Mouse (Mus musculus) liver, postnatal 0 days (tissue): ENCODE results near the gene Sox8. TPM values are rescaled to one million over a fixed set of nuclear protein-coding genes. Genes with fewer than 3 reads are reported as not detected.

Source experiments
- ATAC-seq: fragments of 200-750 bp; cut with Nextera tagmentation; 2 replicates; pipeline ENCODE4 v1.8.0; 2017; ENCODE audit warnings: mild to moderate bottlenecking, moderate library complexity
- DNase-seq: peaks from one replicate; pipeline ENCODE4 v3.0.0-alpha.2; 2016
- H3K27ac ChIP-seq: fragments of 300-500 bp; sonication (generic); 2 replicates; pipeline ENCODE4 v1.5.1; 2014; ENCODE audit warnings: antibody characterized with exemption, moderate library complexity, mild to moderate bottlenecking, low read depth
- H3K27me3 ChIP-seq: fragments of 300-500 bp; sonication (generic); 2 replicates; pipeline ENCODE4 v1.6.1; 2014; ENCODE audit warnings: low read length, control low read depth, mixed read lengths; ENCODE audit not compliant: insufficient read depth
- H3K36me3 ChIP-seq: fragments of 300-500 bp; sonication (generic); replicated peaks from 2 replicates; pipeline ENCODE4 v1.6.1; 2014; ENCODE audit warnings: mild to moderate bottlenecking, control low read depth, low read length, moderate library complexity, mixed read lengths; ENCODE audit not compliant: insufficient read depth
- H3K4me1 ChIP-seq: fragments of 300-500 bp; sonication (generic); 2 replicates; pipeline ENCODE4 v1.6.1; 2014; ENCODE audit warnings: antibody characterized with exemption, mild to moderate bottlenecking, control low read depth; ENCODE audit not compliant: insufficient read depth
- H3K4me2 ChIP-seq: fragments of 300-500 bp; sonication (generic); 2 replicates; pipeline ENCODE4 v1.6.1; 2014; ENCODE audit warnings: low read depth, mild to moderate bottlenecking, low read length, moderate library complexity, mixed read lengths
- H3K4me3 ChIP-seq: fragments of 300-500 bp; sonication (generic); 2 replicates; pipeline ENCODE4 v1.5.1; 2014; ENCODE audit warnings: low read depth, low read length
- H3K9ac ChIP-seq: fragments of 300-500 bp; sonication (generic); replicated peaks from 2 replicates; pipeline ENCODE4 v1.6.1; 2014; ENCODE audit warnings: mild to moderate bottlenecking, moderate library complexity
- H3K9me3 ChIP-seq: fragments of 300-500 bp; sonication (generic); 2 replicates; pipeline ENCODE4 v1.6.1; 2016; ENCODE audit warnings: mild to moderate bottlenecking, control low read depth, low read length, mixed read lengths
- CTCF ChIP-seq: sonication (generic); IDR thresholded peaks from 2 replicates; pipeline ENCODE4 v1.5.1; 2016; ENCODE audit warnings: antibody characterized with exemption, low read depth
- EP300 ChIP-seq: IDR thresholded peaks from 2 replicates; pipeline ENCODE4 v1.6.1; 2016; ENCODE audit warnings: antibody characterized with exemption, low read depth, mild to moderate bottlenecking
- WGBS: fragments of 180-500 bp; shearing (Covaris S2); extraction: QIAGEN DNeasy Blood & Tissue Kit; methylation state at CpG from one replicate; pipeline ENCODE4 v1.1.7; 2014; ENCODE audit not compliant: insufficient replicate concordance; 5-methylcytosine and 5-hydroxymethylcytosine counted together
- polyA plus RNA-seq: library from polyadenylated mRNA; unstranded; fragments of >200 nt; fragmentation: Nextera tagmentation; extraction: Ambion mirVana; gene quantifications from 2 replicates; pipeline ENCODE4 v1.2.1, GENCODE M21; 2015

Sox8 gene
- polyA plus RNA-seq, 1 experiment from 2014 or later = not detected

DNA sequence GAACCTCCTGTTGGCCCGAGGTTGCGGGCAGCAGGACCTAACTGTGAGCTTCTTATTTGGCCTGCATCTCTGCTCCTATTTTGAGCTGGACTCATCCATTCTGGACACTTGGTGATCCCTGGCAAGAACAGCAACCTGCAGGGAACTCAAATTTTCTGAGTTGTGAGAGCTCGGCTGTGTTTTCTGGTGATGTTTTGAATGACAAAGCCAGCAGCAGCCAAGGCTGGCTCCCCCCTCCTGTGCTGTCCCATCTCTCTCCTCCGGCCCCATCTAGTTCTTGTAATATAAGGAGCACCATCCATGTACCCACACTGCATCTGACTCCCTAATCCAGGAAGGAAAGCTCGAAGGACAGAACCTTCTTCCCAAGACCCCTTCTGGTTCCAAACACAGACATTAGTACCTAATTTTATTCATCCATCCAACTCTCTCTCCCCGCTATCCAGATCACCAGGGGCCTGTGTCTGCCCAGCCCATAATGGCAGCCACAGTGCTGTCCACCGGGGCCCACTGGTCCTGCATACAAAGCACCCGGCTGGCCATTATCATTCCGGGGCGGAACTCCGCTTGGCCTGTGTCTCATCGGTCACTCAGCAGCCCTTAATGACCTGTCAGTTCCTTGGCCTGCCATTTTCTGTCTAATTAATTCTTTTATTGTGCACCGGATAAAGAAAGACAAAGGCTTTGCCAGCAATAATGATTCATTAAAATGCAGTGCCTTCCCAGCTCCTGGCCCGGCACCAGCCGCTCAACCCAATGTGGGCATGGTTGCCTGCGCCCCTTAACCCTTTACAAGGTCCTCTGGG lies 9.1 kb downstream of the Sox8 start:
- H3K36me3 ChIP-seq = no peaks in the 10 kb centered on the region
- ATAC-seq (no peak), DNase-seq (no peak)
- 75% methylated on average over 16 of the region's 16 CpGs for WGBS
- H3K27me3 ChIP-seq = peaks cover 12% of the 10 kb centered on the region
- TF ChIP-seq CTCF (no peak), EP300 (no peak)
- H3K27ac ChIP-seq = no peak overlapping the region
- no peaks in the 10 kb centered on the region for H3K4me1 ChIP-seq
- no peak overlapping the region for H3K4me2 ChIP-seq
- no peak overlapping the region for H3K9ac ChIP-seq
- H3K4me3 ChIP-seq = no peak overlapping the region
- no peaks in the 10 kb centered on the region for H3K9me3 ChIP-seq

- TF ChIP-seq CTCF (no peak), EP300 (no peak)
- no peaks in the 10 kb centered on the region for H3K4me1 ChIP-seq
- no peak overlapping the region for H3K9ac ChIP-seq
- no peak overlapping the region for H3K4me2 ChIP-seq
- 60% methylated on average over 5 of the region's 5 CpGs for WGBS
- no peak for ATAC-seq
- H3K27ac ChIP-seq = no peak overlapping the region
- DNase-seq = no peak
- no peaks in the 10 kb centered on the region for H3K9me3 ChIP-seq
- H3K4me3 ChIP-seq = no peak overlapping the region
- H3K36me3 ChIP-seq = no peaks in the 10 kb centered on the region
- H3K27me3 ChIP-seq = peaks cover 19% of the 10 kb centered on the region
Measured at GRCm38 (mm10) chr17:25560554-25561222, 9.8 kb downstream of the Sox8 start.

- 45% methylated on average over 4 of the region's 4 CpGs for WGBS
- Histone ChIP-seq H3K27ac (no peak overlapping the region), H3K4me2 (no peak overlapping the region), H3K9me3 (no peaks in the 10 kb centered on the region), H3K36me3 (no peaks in the 10 kb centered on the region), H3K9ac (no peak overlapping the region), H3K27me3 (peaks cover 23% of the 10 kb centered on the region), H3K4me3 (no peak overlapping the region), H3K4me1 (no peaks in the 10 kb centered on the region)
- no peak for TF ChIP-seq EP300
- ATAC-seq = no peak
- no peak for DNase-seq
Measured at GRCm38 (mm10) chr17:25559634-25560033, 10.9 kb downstream of the Sox8 start.

- Histone ChIP-seq H3K4me3 (no peak overlapping the region), H3K9ac (no peak overlapping the region), H3K4me1 (no peaks in the 10 kb centered on the region), H3K36me3 (no peaks in the 10 kb centered on the region), H3K9me3 (no peaks in the 10 kb centered on the region), H3K27me3 (peaks cover 23% of the 10 kb centered on the region), H3K4me2 (no peak overlapping the region), H3K27ac (no peak overlapping the region)
- ATAC-seq (no peak), DNase-seq (no peak)
- TF ChIP-seq EP300 = no peak
- no peak for TF ChIP-seq CTCF
- WGBS = 11% methylated on average over 21 of the region's 21 CpGs
Measured at GRCm38 (mm10) chr17:25556630-25557354, 13.7 kb downstream of the Sox8 start.

- H3K4me2 ChIP-seq = no peak overlapping the region
Measured at GRCm38 (mm10) chr17:25555666-25556629, 14.5 kb downstream of the Sox8 start.

More at GRCm38 (mm10) chr17:25555666-25556629, 14.5 kb downstream of the Sox8 start:
- H3K4me3 ChIP-seq = no peak overlapping the region
- no peak overlapping the region for H3K9ac ChIP-seq
- H3K36me3 ChIP-seq = no peaks in the 10 kb centered on the region
- no peaks in the 10 kb centered on the region for H3K9me3 ChIP-seq
- TF ChIP-seq EP300 = no peak
- TF ChIP-seq CTCF = no peak
- DNase-seq = no peak
- no peaks in the 10 kb centered on the region for H3K4me1 ChIP-seq
- peaks cover 23% of the 10 kb centered on the region for H3K27me3 ChIP-seq
- H3K27ac ChIP-seq = no peak overlapping the region
- 11% methylated on average over 29 of the region's 29 CpGs for WGBS
- no peak for ATAC-seq
